Mouse (Mus musculus): Measurements from ENCODE around the gene Ulk1. TPM values are rescaled to one million over a fixed set of nuclear protein-coding genes. Genes with fewer than 3 reads are reported as not detected.
"Not testable (repeated sequence)": the region's sequence is repeated elsewhere in the genome, so short reads cannot be mapped to it uniquely, and the experiment has no call there.

Gene Ulk1
- 28.2 and 29.6 TPM in 2 replicates for polyA plus RNA-seq (2016; fragmentation: Nextera tagmentation; extraction: Ambion mirVana)

- no peaks in the 10 kb centered on the region for H3K9me3 ChIP-seq
- H3K27ac ChIP-seq = peak within 1 kb of the TSS; percentile 88
- H3K4me1 ChIP-seq (replicated peaks) = peaks cover 33% of the 10 kb centered on the region
- H3K9ac ChIP-seq (replicated peaks) = peak within 1 kb of the TSS; percentile 98
- peaks cover 25% of the 10 kb centered on the region for H3K36me3 ChIP-seq
- H3K4me2 ChIP-seq = peak within 1 kb of the TSS; percentile 99
- H3K4me3 ChIP-seq (replicated peaks) = peak within 1 kb of the TSS; percentile 98
- ATAC-seq (ENCODE audit: insufficient number of reproducible peaks, insufficient read depth, low FRiP score, low TSS enrichment, low read depth) = peak; percentile 94
- H3K27me3 ChIP-seq = no peaks in the 10 kb centered on the region
- WGBS = under 1% methylated on average over 80 of the region's 80 CpGs
Observed at GRCm38 (mm10) chr5:110809667-110810325, at the start of gene Ulk1. Gene Ulk1 (minus strand): TSS chr5:110810097.

- WGBS = 67% methylated on average over 13 of the region's 13 CpGs
- Histone ChIP-seq H3K4me3 (replicated peaks) (no peak overlapping the region), H3K27me3 (no peaks in the 10 kb centered on the region), H3K4me2 (no peak overlapping the region), H3K36me3 (peaks cover 42% of the 10 kb centered on the region), H3K9me3 (no peaks in the 10 kb centered on the region), H3K27ac (peak overlapping the region; percentile 57; the same call in 1 of the 2 replicates), H3K4me1 (replicated peaks) (0 out of 2 replicates have a peak, but pooled peaks cover 3% of the 10 kb centered on the region), H3K9ac (replicated peaks) (0 out of 2 replicates have a peak overlapping the region, but pooled peaks have one; percentile 2)
- ATAC-seq (ENCODE audit: insufficient number of reproducible peaks, insufficient read depth, low FRiP score, low TSS enrichment, low read depth) = no peak
Observed at GRCm38 (mm10) chr5:110859013-110859650, 49.2 kb upstream of the Ulk1 start.

GRCm38 (mm10) chr5:110857091-110857490, 47.2 kb upstream of the Ulk1 start:
- no peak overlapping the region for H3K27ac ChIP-seq
- ATAC-seq (ENCODE audit: insufficient number of reproducible peaks, insufficient read depth, low FRiP score, low TSS enrichment, low read depth) = no peak
- H3K36me3 ChIP-seq = peaks cover 39% of the 10 kb centered on the region
- peaks cover 3% of the 10 kb centered on the region; the same call in 1 of the 2 replicates for H3K4me1 ChIP-seq (replicated peaks)
- no peak overlapping the region for H3K4me2 ChIP-seq
- 65% methylated on average over 5 of the region's 5 CpGs for WGBS
- no peaks in the 10 kb centered on the region for H3K9me3 ChIP-seq
- H3K9ac ChIP-seq (replicated peaks) = no peak overlapping the region
- no peaks in the 10 kb centered on the region for H3K27me3 ChIP-seq
- H3K4me3 ChIP-seq (replicated peaks) = no peak overlapping the region

GRCm38 (mm10) chr5:110852990-110853389, 43.1 kb upstream of the Ulk1 start:
- ATAC-seq (ENCODE audit: insufficient number of reproducible peaks, insufficient read depth, low FRiP score, low TSS enrichment, low read depth) = no peak
- Histone ChIP-seq H3K9ac (replicated peaks) (no peak overlapping the region), H3K27ac (no peak overlapping the region), H3K4me1 (replicated peaks) (no peaks in the 10 kb centered on the region; the same call in 1 of the 2 replicates), H3K4me3 (replicated peaks) (no peak overlapping the region), H3K4me2 (no peak overlapping the region), H3K9me3 (no peaks in the 10 kb centered on the region), H3K27me3 (no peaks in the 10 kb centered on the region), H3K36me3 (peaks cover 48% of the 10 kb centered on the region)
- 78% methylated on average over 1 of the region's 1 CpGs for WGBS

- no peak overlapping the region for H3K9ac ChIP-seq (replicated peaks)
- H3K27ac ChIP-seq = no peak overlapping the region
- no peaks in the 10 kb centered on the region for H3K9me3 ChIP-seq
- peak overlapping the region; percentile 72; the same call in 1 of the 2 replicates for H3K4me3 ChIP-seq (replicated peaks)
- H3K4me2 ChIP-seq = peak overlapping the region; percentile 72; the same call in 1 of the 2 replicates
- peaks cover 44% of the 10 kb centered on the region for H3K36me3 ChIP-seq
- 91% methylated on average over 14 of the region's 14 CpGs for WGBS
- H3K27me3 ChIP-seq = no peaks in the 10 kb centered on the region
- H3K4me1 ChIP-seq (replicated peaks) = peaks cover 14% of the 10 kb centered on the region
- no peak for ATAC-seq (ENCODE audit: insufficient number of reproducible peaks, insufficient read depth, low FRiP score, low TSS enrichment, low read depth)
Observed at GRCm38 (mm10) chr5:110841046-110841862, 31.4 kb upstream of the Ulk1 start.

- no peak for ATAC-seq (ENCODE audit: insufficient number of reproducible peaks, insufficient read depth, low FRiP score, low TSS enrichment, low read depth)
- Histone ChIP-seq H3K4me1 (replicated peaks) (peaks cover 14% of the 10 kb centered on the region), H3K9me3 (no peaks in the 10 kb centered on the region)
Observed at GRCm38 (mm10) chr5:110840465-110840864, 30.6 kb upstream of the Ulk1 start.

GRCm38 (mm10) chr5:110839678-110840365, 29.9 kb upstream of the Ulk1 start, which contains the start of the genes Hscb and Chek2:
Gene Hscb (minus strand): TSS chr5:110839777.
Gene Chek2 (plus strand): TSS chr5:110839979.
- Histone ChIP-seq H3K4me3 (replicated peaks) (peak within 1 kb of the TSS; percentile 72), H3K4me1 (replicated peaks) (peaks cover 14% of the 10 kb centered on the region), H3K4me2 (peak within 1 kb of the TSS; percentile 72), H3K27me3 (no peaks in the 10 kb centered on the region), H3K9ac (replicated peaks) (peak within 1 kb of the TSS; percentile 79), H3K9me3 (no peaks in the 10 kb centered on the region), H3K36me3 (peaks cover 33% of the 10 kb centered on the region), H3K27ac (peak within 1 kb of the TSS; percentile 87)
- WGBS = under 1% methylated on average over 41 of the region's 41 CpGs
- ATAC-seq (ENCODE audit: insufficient number of reproducible peaks, insufficient read depth, low FRiP score, low TSS enrichment, low read depth) = peak; percentile 99

More at GRCm38 (mm10) chr5:110840465-110840864, 30.6 kb upstream of the Ulk1 start:
- Histone ChIP-seq H3K27me3 (no peaks in the 10 kb centered on the region), H3K4me3 (replicated peaks) (peak overlapping the region; percentile 72), H3K4me2 (peak overlapping the region; percentile 72), H3K9ac (replicated peaks) (peak overlapping the region; percentile 62), H3K27ac (peak overlapping the region; percentile 79), H3K36me3 (peaks cover 39% of the 10 kb centered on the region)
- WGBS = 12% methylated on average over 4 of the region's 4 CpGs

GRCm38 (mm10) chr5:110839038-110839677, 29.3 kb upstream of the Ulk1 start:
- H3K27me3 ChIP-seq = no peaks in the 10 kb centered on the region
- no peaks in the 10 kb centered on the region for H3K9me3 ChIP-seq
- H3K27ac ChIP-seq = peak overlapping the region; percentile 87
- peak overlapping the region; percentile 65 for H3K4me2 ChIP-seq
- H3K4me3 ChIP-seq (replicated peaks) = peak overlapping the region; percentile 72
- H3K36me3 ChIP-seq = peaks cover 27% of the 10 kb centered on the region
- WGBS = 6% methylated on average over 28 of the region's 28 CpGs
- ATAC-seq (ENCODE audit: insufficient number of reproducible peaks, insufficient read depth, low FRiP score, low TSS enrichment, low read depth) = peak; percentile 52
- peak overlapping the region; percentile 79 for H3K9ac ChIP-seq (replicated peaks)
- H3K4me1 ChIP-seq (replicated peaks) = peaks cover 14% of the 10 kb centered on the region

GRCm38 (mm10) chr5:110838016-110838415, 28.1 kb upstream of the Ulk1 start:
- H3K9ac ChIP-seq (replicated peaks); ATAC-seq (ENCODE audit: insufficient number of reproducible peaks, insufficient read depth, low FRiP score, low TSS enrichment, low read depth); H3K9me3 ChIP-seq; H3K4me3 ChIP-seq (replicated peaks); H3K27me3 ChIP-seq; H3K4me2 ChIP-seq; H3K27ac ChIP-seq: not testable (repeated sequence)
- Histone ChIP-seq H3K36me3 (peaks cover 25% of the 10 kb centered on the region), H3K4me1 (replicated peaks) (peaks cover 14% of the 10 kb centered on the region)
- 90% methylated on average over 5 of the region's 5 CpGs for WGBS

- 0 out of 2 replicates have a peak, but pooled peaks cover 6% of the 10 kb centered on the region for H3K36me3 ChIP-seq
- no peaks in the 10 kb centered on the region for H3K9me3 ChIP-seq
- H3K4me3 ChIP-seq (replicated peaks) = no peak overlapping the region
- H3K4me1 ChIP-seq (replicated peaks) = peaks cover 14% of the 10 kb centered on the region
- WGBS = 24% methylated on average over 3 of the region's 3 CpGs
- ATAC-seq (ENCODE audit: insufficient number of reproducible peaks, insufficient read depth, low FRiP score, low TSS enrichment, low read depth) = no peak
- no peak overlapping the region for H3K9ac ChIP-seq (replicated peaks)
- H3K27ac ChIP-seq = no peak overlapping the region
- no peak overlapping the region for H3K4me2 ChIP-seq
- H3K27me3 ChIP-seq = no peaks in the 10 kb centered on the region
Observed at GRCm38 (mm10) chr5:110835959-110836358, 26.1 kb upstream of the Ulk1 start.

Measured in limb, embryonic 12.5 days (tissue).